Mouse (Mus musculus) brain, embryonic 14.5 days (tissue): ENCODE results near the gene Lgals9. TPM values are rescaled to one million over a fixed set of nuclear protein-coding genes. Genes with fewer than 3 reads are reported as not detected.

ENCODE experiments used
- DNase-seq: peaks from one replicate; pipeline ENCODE4 v3.0.0-alpha.2; 2011; ENCODE audit warnings: low read depth
- CTCF ChIP-seq: fragments of 200-500 bp; IDR thresholded peaks from 2 replicates; pipeline ENCODE4 v1.5.1; 2012; ENCODE audit warnings: inconsistent platforms, mild to moderate bottlenecking, moderate library complexity, borderline replicate concordance; ENCODE audit not compliant: insufficient read depth, insufficient read length; ENCODE audit errors: extremely low read depth
- POLR2A ChIP-seq: fragments of 200-500 bp; IDR thresholded peaks from 2 replicates; pipeline ENCODE4 v1.6.1; 2012; ENCODE audit warnings: mild to moderate bottlenecking, inconsistent platforms, borderline replicate concordance; ENCODE audit not compliant: poor library complexity, insufficient read depth, insufficient read length, severe bottlenecking; ENCODE audit errors: extremely low read depth
- polyA plus RNA-seq: library from polyadenylated mRNA; depleted of rRNA; stranded (reverse); fragments of >200 nt; gene quantifications from 2 replicates; pipeline ENCODE4 v1.2.3, GENCODE M21; 2012

Lgals9 gene
- polyA plus RNA-seq, 1 experiment, result 8.8 TPM

GRCm38 (mm10) chr11:78967371-78967770 is 17.4 kb downstream of the Lgals9 start:
- TF ChIP-seq CTCF (peak; percentile 63; the same call in 1 of the 2 replicates), POLR2A (no peak)
- peak; percentile 65 for DNase-seq

GRCm38 (mm10) chr11:78961221-78961620 is 23.5 kb downstream of the Lgals9 start:
- TF ChIP-seq CTCF, result no peak
- no peak for TF ChIP-seq POLR2A
- no peak for DNase-seq

- TF ChIP-seq POLR2A (no peak), CTCF (peak; percentile 57)
- peak; percentile 14 for DNase-seq
Measured at GRCm38 (mm10) chr11:78959841-78960520, 24.8 kb downstream of the Lgals9 start.

GRCm38 (mm10) chr11:78959367-78959766 is 25.4 kb downstream of the Lgals9 start:
- no peak for DNase-seq
- TF ChIP-seq CTCF (no peak), POLR2A (no peak)

- TF ChIP-seq CTCF (peak; percentile 91), POLR2A (no peak)
- peak; percentile 87 for DNase-seq
Measured at GRCm38 (mm10) chr11:78956260-78956659, 28.5 kb downstream of the Lgals9 start.

GRCm38 (mm10) chr11:78952467-78952866 is 32.3 kb downstream of the Lgals9 start:
- DNase-seq, result peak; percentile 26
- TF ChIP-seq POLR2A (no peak), CTCF (no peak)

- no peak for DNase-seq
Measured at GRCm38 (mm10) chr11:78950365-78950764, 34.4 kb downstream of the Lgals9 start.

GRCm38 (mm10) chr11:78943083-78943482 is 41.7 kb downstream of the Lgals9 start:
- no peak for DNase-seq
- TF ChIP-seq POLR2A (no peak), CTCF (no peak)

More at GRCm38 (mm10) chr11:78950365-78950764, 34.4 kb downstream of the Lgals9 start:
- TF ChIP-seq CTCF (no peak), POLR2A (no peak)

GRCm38 (mm10) chr11:78935178-78935577 is 49.6 kb downstream of the Lgals9 start:
- no peak for TF ChIP-seq POLR2A
- TF ChIP-seq CTCF, result no peak
- DNase-seq, result no peak

- DNase-seq, result no peak
- no peak for TF ChIP-seq CTCF
- TF ChIP-seq POLR2A, result no peak
Measured at GRCm38 (mm10) chr11:78934727-78935126, 50.0 kb downstream of the Lgals9 start.

- no peak for TF ChIP-seq POLR2A
- no peak for TF ChIP-seq CTCF
- no peak for DNase-seq
Measured at GRCm38 (mm10) chr11:78934307-78934706, 50.4 kb downstream of the Lgals9 start.

- no peak for TF ChIP-seq CTCF
Measured at GRCm38 (mm10) chr11:78929345-78929744, 55.4 kb downstream of the Lgals9 start.

GRCm38 (mm10) chr11:78924916-78925315 is 59.8 kb downstream of the Lgals9 start:
- TF ChIP-seq CTCF, result no peak
- no peak for TF ChIP-seq POLR2A
- DNase-seq, result peak; percentile 55

More at GRCm38 (mm10) chr11:78929345-78929744, 55.4 kb downstream of the Lgals9 start:
- peak; percentile 79 for DNase-seq

GRCm38 (mm10) chr11:78924111-78924510 is 60.6 kb downstream of the Lgals9 start:
- TF ChIP-seq CTCF, result no peak
- no peak for TF ChIP-seq POLR2A
- DNase-seq, result no peak
